Comparison of ENCODE assay signal across 7 mouse cellular contexts in genomic region chr12:16610936-16611335, GRCm38 (mm10). TPM values are rescaled to one million over a fixed set of nuclear protein-coding genes. Genes with fewer than 3 reads are reported as not detected.
DNase-seq lines count a peak whose midpoint lies in the region; ATAC-seq and TF ChIP-seq lines count a peak whose summit lies in the region.

TSS of gene Lpin1 (minus strand) at chr12:16610966.

- ATAC-seq in liver, postnatal 0 days, result no peak
- ATAC-seq in liver, embryonic 12.5 days, result no peak
- 0 out of 2 replicates have a peak, but pooled peaks have one; percentile 36 for ATAC-seq in common myeloid progenitor, adult 5-6 weeks (replicated peaks; ENCODE audit: low read depth, poor library complexity, severe bottlenecking)
- ATAC-seq in hindbrain, embryonic 12.5 days (ENCODE audit: low FRiP score), result no peak
- ATAC-seq in midbrain, postnatal 0 days (ENCODE audit: low FRiP score), result no peak

- H3K9ac ChIP-seq in liver, postnatal 0 days (replicated peaks), result no peak within 1 kb of the TSS
- H3K9ac ChIP-seq in liver, embryonic 12.5 days, result no peak within 1 kb of the TSS
- H3K9ac ChIP-seq in hindbrain, embryonic 12.5 days, result no peak within 1 kb of the TSS
- no peak within 1 kb of the TSS for H3K9ac ChIP-seq in midbrain, postnatal 0 days (replicated peaks; ENCODE audit: low read length, poor library complexity, severe bottlenecking)

- H3K27me3 ChIP-seq in liver, postnatal 0 days (ENCODE audit: insufficient read depth, low read length), result no peaks in the 10 kb centered on the region
- no peaks in the 10 kb centered on the region for H3K27me3 ChIP-seq in liver, embryonic 12.5 days (replicated peaks)
- no peaks in the 10 kb centered on the region for H3K27me3 ChIP-seq in hindbrain, embryonic 12.5 days
- no peaks in the 10 kb centered on the region for H3K27me3 ChIP-seq in midbrain, postnatal 0 days (ENCODE audit: insufficient read depth, low read length)

- TF ChIP-seq EP300 in liver, postnatal 0 days (IDR thresholded peaks at IDR 0.05; ENCODE audit: low read depth), result no peak

- DNase-seq in liver, postnatal 0 days, result no peak
- DNase-seq in midbrain, postnatal 0 days (ENCODE audit: low spot score), result no peak
- no peak for DNase-seq in cerebellum, postnatal 36 days
- DNase-seq in kidney, adult 11 months, result no peak

- TF ChIP-seq CTCF in liver, postnatal 0 days (IDR thresholded peaks at IDR 0.05; ENCODE audit: low read depth), result no peak
- no peak for TF ChIP-seq CTCF in midbrain, postnatal 0 days (IDR thresholded peaks at IDR 0.05)

- WGBS in liver, postnatal 0 days (ENCODE audit: insufficient replicate concordance), result 61% methylated on average over 2 of the region's 2 CpGs
- 59% methylated on average over 2 of the region's 2 CpGs for WGBS in liver, embryonic 12.5 days (ENCODE audit: insufficient replicate concordance)
- 77% methylated on average over 2 of the region's 2 CpGs for WGBS in hindbrain, embryonic 12.5 days
- 96% methylated on average over 2 of the region's 2 CpGs for WGBS in midbrain, postnatal 0 days

- H3K4me1 ChIP-seq in liver, postnatal 0 days (ENCODE audit: insufficient read depth), result no peaks in the 10 kb centered on the region
- H3K4me1 ChIP-seq in liver, embryonic 12.5 days, result no peaks in the 10 kb centered on the region
- no peaks in the 10 kb centered on the region for H3K4me1 ChIP-seq in hindbrain, embryonic 12.5 days
- no peaks in the 10 kb centered on the region for H3K4me1 ChIP-seq in midbrain, postnatal 0 days (ENCODE audit: insufficient read depth, low read length)

- H3K4me2 ChIP-seq in liver, postnatal 0 days (ENCODE audit: low read depth, low read length), result no peak within 1 kb of the TSS
- H3K4me2 ChIP-seq in liver, embryonic 12.5 days, result no peak within 1 kb of the TSS
- no peak within 1 kb of the TSS for H3K4me2 ChIP-seq in hindbrain, embryonic 12.5 days (replicated peaks)
- no peak within 1 kb of the TSS for H3K4me2 ChIP-seq in midbrain, postnatal 0 days (ENCODE audit: low read depth, low read length, poor library complexity, severe bottlenecking)

- H3K27ac ChIP-seq in liver, postnatal 0 days (ENCODE audit: low read depth), result no peak within 1 kb of the TSS
- H3K27ac ChIP-seq in liver, embryonic 12.5 days, result no peak within 1 kb of the TSS
- H3K27ac ChIP-seq in hindbrain, embryonic 12.5 days, result no peak within 1 kb of the TSS
- H3K27ac ChIP-seq in midbrain, postnatal 0 days (ENCODE audit: low read depth, low read length), result no peak within 1 kb of the TSS

- H3K9me3 ChIP-seq in liver, postnatal 0 days (ENCODE audit: low read length), result no peaks in the 10 kb centered on the region
- H3K9me3 ChIP-seq in liver, embryonic 12.5 days (replicated peaks), result no peaks in the 10 kb centered on the region
- no peaks in the 10 kb centered on the region for H3K9me3 ChIP-seq in hindbrain, embryonic 12.5 days (replicated peaks)
- no peaks in the 10 kb centered on the region for H3K9me3 ChIP-seq in midbrain, postnatal 0 days (ENCODE audit: low read length)

- no peak within 1 kb of the TSS for H3K4me3 ChIP-seq in liver, postnatal 0 days (ENCODE audit: low read depth, low read length)
- H3K4me3 ChIP-seq in liver, embryonic 12.5 days, result no peak within 1 kb of the TSS
- H3K4me3 ChIP-seq in hindbrain, embryonic 12.5 days, result no peak within 1 kb of the TSS
- no peak within 1 kb of the TSS for H3K4me3 ChIP-seq in midbrain, postnatal 0 days (ENCODE audit: low read depth, low read length)

- no peaks in the 10 kb centered on the region for H3K36me3 ChIP-seq in liver, postnatal 0 days (replicated peaks; ENCODE audit: insufficient read depth, low read length)
- H3K36me3 ChIP-seq in liver, embryonic 12.5 days, result no peaks in the 10 kb centered on the region
- H3K36me3 ChIP-seq in hindbrain, embryonic 12.5 days, result no peaks in the 10 kb centered on the region
- H3K36me3 ChIP-seq in midbrain, postnatal 0 days (ENCODE audit: insufficient read depth, low read length), result no peaks in the 10 kb centered on the region

RNA-seq across cellular contexts. Expression of gene Lpin1, which starts in this region (rescaled TPM):
- 4.6 and 14.3 TPM in 2 replicates for polyA plus RNA-seq in liver, postnatal 0 days (2015; fragmentation: Nextera tagmentation; extraction: Ambion mirVana)
- 6.8 and 6.9 TPM in 2 replicates for polyA plus RNA-seq in liver, embryonic 12.5 days (2016; fragmentation: Nextera tagmentation; extraction: Ambion mirVana)
- 11.6 and 15.3 TPM in 2 replicates for total RNA-seq in common myeloid progenitor, adult 5-6 weeks (2017)
- polyA plus RNA-seq in hindbrain, embryonic 12.5 days (2016; fragmentation: Nextera tagmentation; extraction: Ambion mirVana), result 17.1 and 19.0 TPM in 2 replicates
- total RNA-seq in midbrain, postnatal 0 days (2014; rRNA removed), result 20.5 and 21.6 TPM in 2 replicates
- polyA plus RNA-seq in midbrain, postnatal 0 days (2015; fragmentation: Nextera tagmentation; extraction: Ambion mirVana), result 11.6 and 12.1 TPM in 2 replicates
